Mouse (Mus musculus) adrenal gland, adult 8-10 months (tissue): ENCODE results near the gene St6galnac3. TPM values are rescaled to one million over a fixed set of nuclear protein-coding genes. Genes with fewer than 3 reads are reported as not detected.
A peak's percentile ranks its signal among the peaks of the same experiment; 100 is the strongest.
"Not testable (repeated sequence)": the region's sequence is repeated elsewhere in the genome, so short reads cannot be mapped to it uniquely, and the experiment has no call there.

Source experiments
- DNase-seq: peaks from one replicate; pipeline ENCODE4 v3.0.0; 2022
- total RNA-seq, 4 experiments: library from RNA; stranded (reverse); gene quantifications; 2 replicates each; pipeline ENCODE4 v1.2.4; 2022

The St6galnac3 gene
- total RNA-seq: 10 to 100 TPM in 3 of 4 experiments, 1 to 10 TPM in 1; 7.7 to 25.4 (median 16.9) TPM

DNA sequence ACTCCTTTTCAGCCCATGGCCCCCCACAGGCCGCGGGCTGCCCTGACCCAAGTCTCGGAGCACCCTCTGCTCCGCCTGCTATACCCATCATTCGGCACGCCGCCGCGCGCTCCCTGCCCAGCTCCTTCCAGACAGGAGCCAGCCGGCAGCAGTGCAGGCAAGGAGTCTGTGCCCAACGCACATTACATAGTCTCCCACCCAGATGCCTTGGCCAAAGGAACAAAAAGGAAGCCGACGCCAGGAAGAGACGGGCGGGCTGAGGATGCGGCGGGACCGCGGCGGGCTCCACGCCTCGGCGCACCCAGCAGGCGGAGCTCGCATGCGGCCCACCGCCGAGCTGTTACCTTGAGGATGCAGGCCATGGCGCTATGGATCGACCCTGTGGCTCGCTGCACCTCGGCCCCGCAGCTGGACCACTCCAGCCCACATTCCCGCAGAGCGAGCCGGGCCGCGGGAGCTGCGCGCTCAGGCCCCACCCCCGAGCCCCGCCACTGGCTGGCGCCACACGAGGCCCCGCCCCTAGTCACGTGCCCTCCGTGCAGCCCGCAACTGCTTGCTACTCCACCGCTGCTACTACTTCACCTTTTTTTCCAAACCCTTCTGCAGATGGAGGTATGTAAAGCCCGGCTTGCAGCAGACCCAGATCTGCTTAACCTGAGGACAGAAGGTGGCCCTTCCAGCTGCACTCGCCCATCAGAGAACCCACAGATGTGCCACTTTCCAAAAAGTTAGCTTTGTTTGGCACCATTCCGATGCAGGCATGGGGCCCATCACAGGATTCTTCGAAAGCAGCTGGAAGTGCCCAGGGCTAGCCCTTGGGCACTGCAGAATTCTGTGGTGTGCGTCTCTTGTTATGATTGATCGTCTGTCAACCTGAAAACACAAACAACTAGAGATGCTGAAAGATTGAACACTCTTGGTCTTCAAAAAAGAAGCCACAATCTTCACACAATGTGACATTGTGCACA, at the start of gene St6galnac3:
Gene St6galnac3, minus strand, starts transcription at position 474 of the 968 bp plus-strand sequence.
- DNase-seq: peak; percentile 68

DNA sequence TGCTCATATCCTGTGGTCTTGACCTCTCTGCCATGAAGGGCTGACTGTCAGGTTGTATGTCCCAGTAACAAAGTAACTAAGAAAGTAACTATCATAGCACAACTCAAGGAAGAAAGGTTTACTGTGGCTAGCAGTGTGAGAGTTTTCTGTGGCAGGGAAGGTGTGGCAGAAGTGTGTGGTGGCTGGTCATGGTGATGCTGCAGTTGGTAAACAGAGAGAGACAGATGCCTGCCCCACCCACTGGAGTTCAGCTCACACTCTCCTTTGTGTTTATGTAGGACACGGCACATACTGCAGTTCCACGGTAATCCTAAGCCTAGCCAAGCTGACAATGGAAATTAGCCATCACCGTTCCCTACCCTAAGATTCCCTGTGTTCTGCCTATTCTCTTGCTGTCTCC, 49.6 kb upstream of the St6galnac3 start:
- no peak for DNase-seq

DNA sequence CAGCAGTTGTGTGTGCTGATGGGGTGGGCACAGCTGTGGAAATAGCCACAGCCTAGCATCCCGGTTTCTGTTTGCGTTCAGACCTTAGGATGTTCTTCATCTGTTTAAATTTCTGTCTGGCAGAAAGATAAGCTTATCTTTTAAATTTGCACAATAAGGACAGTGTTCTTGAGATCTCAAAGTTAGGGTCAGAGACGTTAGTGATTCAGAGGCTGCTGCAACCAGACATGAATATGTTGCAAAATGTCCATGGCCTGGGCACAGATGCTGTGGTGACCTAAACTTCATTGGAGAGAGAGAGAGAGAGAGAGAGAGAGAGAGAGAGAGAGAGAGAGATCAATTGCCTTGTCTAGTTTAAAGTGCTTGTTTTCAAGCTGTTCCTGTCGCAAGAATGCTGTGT, 46.5 kb upstream of the St6galnac3 start:
- DNase-seq: peak; percentile 11

DNA sequence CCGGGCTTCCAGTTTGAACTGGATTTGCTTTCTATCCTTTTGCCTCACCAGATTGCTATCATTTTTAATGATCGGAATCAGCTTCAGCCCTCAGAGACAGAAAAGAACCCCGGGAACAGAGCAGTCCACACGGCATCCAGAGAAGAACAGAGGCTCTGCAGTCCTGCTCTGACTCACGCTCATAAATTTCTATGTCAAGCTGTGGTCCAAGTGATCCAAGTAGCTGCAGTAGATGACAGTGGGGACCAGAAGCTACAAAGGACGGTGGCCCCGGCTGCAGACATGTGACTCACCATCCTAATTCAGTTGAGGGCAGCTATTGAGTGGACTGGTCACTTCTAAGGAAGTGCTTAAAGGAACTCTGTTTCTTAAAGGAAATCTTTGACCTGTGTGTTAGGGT, 45.6 kb upstream of the St6galnac3 start:
- DNase-seq: peak; percentile 26

DNA sequence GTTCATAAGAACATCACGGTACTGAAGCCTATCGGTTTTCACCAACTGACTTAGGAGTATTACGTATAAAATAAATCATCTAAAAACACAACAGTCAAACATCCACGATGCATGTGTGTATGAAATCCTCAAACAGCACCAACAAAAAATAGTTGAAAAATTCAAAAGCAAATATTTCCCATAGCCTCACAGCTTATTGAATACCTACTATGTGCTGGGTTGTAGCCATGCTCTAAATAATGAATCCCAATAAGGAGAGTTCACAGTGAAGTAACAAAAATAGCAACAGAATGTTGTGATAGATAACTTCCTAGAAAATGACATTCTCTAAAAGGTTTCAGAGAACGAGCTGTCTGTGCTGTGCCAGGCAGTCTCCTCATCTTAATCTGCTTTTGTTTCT, 44.2 kb upstream of the St6galnac3 start:
- DNase-seq: no peak

DNA sequence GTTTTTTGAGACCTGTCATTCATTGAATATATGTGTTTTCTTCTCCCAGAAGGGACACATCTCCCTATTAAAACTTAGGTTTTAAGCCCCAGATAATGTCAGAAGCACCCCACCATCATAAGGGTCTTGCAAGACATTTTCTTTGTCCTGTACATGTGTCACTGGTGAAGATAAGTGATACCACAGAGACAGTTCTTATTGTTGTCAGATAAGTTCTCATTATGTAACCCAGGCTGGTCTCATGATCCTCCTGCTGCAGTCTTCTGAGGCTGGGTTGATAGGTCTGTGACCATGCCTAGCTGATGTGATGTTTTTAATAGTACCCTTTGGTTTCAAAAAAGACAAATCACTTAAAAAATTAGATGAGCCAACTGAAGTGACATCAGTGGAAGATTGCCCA, 40.2 kb upstream of the St6galnac3 start:
- DNase-seq: no peak

DNA sequence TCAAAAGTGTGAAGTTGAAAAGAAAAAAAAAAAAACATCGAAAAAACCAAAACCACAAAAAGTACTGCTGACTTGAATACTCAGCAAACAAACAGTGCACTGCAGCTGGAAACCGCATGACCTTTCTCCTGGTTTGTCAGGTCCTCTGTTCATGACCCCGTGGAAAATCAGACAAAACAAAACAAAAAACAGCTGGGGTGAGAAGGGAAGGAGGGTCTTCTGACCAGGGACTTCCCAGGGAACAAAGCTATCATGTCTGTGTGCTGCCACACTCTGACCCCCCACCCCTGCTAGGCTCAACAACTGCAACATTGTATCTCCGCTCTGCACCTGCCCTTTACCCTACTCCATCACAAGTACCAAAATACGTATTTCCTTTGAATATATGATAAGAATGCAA, 39.8 kb upstream of the St6galnac3 start:
- no peak for DNase-seq

DNA sequence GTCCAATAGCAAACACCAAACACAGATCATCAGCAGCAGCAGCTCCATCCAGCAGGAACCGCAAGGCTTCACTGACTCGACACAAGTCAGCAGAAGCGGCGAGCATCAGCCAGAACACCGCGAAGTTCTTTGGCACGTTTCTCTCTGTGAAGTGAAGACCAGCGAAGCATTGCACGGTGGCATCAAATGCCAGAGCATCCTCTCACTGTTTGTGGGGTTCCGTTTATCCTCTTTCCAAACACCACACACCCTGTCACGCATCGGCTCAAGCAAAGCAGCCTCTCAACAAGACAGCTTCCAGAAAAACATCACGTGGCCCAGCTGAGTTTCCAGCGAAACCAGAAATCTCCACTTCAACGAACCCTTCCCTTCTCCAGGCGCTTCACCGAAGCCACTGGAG, 36.2 kb upstream of the St6galnac3 start:
- no peak for DNase-seq

DNA sequence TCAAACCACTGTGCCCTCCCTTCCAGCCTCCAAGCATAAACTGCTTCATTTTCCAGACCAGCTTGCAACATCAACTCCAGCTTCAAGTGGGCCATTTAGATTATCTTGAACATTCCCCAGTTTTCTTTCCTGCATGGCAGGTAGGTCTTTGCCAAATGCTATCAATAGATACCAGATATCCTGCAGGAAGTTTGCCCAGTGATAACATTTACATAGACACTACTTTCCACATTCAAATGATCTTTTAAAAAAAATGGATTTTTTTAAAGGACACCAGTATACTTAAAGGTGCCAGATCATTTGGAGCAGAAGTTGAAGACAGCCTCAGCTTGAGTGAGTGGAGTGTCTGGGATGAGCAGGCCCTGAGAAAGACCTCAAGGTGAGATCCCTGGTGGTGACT, 34.3 kb upstream of the St6galnac3 start:
- no peak for DNase-seq

DNA sequence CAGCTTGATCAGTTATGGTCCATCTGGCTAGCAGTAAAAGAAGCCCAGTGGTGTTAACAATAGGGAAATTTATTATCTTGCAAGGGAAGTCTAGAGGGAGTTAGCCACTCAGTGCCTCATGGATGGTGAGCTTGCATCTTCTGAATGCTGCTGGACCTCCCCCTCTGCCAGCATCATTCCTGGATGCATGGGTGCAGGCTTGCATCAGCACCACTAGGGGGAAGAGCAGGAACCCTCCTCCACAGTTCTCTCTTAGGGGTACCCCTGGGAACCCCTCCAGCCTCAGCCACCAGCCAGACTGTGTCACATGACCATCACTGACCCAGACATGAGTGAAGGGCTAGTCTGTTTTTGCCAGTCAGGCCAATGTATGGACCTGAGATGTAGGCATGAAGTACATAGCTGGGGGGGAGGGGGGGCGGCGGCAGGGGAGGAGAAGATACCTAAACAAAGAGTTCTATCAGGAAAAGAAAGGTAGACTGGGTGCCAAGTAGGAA, 31.6 kb upstream of the St6galnac3 start:
- DNase-seq: no peak

DNA sequence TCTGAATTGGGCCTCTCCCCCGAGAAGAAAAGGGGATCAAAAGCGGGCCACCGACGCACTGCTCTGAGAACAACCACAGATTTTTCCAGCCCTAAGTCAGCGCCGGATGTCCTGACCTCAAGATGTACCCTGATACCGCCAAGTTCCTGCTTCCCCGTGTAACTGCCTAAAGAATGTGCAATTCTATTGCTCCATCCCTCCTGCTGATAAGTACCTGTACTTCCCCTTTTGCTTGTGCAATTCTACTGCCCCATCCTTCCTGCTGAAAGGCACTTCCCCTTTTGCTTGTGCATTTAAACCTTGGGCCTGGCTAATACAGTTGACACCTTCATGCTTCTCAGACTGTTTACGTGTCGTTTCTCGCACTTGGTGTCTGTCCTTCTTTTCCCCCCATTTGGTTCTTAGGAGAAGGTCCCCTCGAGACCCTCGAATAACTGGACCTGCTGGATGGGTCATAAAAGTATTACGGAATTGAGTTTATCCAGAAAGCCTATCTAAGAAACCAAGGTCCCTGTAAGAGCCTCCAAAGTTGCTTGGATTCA, 30.9 kb upstream of the St6galnac3 start:
- DNase-seq: not testable (repeated sequence)

DNA sequence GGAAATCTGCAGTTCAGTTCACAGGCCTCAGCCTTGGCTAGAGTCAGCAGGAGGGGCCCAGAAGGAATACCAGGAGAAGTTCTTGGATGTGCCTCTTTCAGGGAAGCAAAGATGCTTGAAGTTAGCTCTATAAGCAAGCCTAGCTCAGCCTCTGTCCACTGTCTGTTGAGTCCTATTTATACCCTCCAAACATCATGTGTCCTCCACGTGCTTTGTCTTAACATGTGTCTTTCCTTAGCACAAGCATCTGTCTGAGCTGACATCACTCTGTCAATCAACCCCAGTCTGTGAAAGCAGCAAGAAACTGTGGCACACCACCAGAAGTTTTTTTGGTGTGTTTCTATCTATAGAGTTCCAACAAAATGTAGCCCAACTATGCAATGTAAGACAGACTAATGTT, 26.5 kb upstream of the St6galnac3 start:
- DNase-seq: no peak

DNA sequence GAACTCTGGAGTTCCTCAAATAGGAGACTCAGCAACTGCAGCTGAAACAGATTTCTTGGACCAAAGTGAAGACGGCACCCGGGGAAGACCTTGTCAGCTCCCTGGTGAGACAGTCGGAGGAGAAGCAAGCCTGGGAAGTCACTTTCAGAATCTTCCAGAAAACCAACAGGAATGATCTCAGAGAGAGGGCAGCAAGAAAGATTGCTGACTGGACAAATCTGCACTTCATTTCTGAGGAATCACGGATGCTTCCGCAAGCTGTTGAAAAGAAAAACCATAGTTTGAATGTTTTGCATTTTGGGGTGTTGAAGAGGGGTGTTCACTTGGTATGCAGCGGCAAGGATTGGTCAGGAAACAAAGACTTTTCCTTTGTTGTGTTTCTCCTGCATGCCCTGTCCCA, 24.4 kb upstream of the St6galnac3 start:
- no peak for DNase-seq

DNA sequence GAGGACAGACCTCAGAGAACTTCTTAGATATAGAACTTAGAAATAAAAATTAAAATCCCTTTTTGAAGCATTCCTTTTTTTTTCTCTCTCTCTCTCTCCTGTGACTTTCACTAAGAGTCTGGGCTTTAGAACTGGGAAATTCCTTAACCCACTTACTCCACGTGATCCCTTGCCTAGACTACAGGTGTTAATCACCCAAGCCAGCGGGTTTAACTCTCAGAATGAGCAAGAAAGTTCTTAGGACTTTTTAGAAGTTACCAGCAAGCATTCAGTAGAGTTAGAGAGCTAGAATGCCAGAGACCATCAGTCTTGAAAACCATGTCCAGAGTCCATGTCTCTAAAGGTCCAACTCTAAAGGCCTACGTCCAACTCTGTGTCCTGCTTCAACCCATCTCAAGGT, 23.3 kb upstream of the St6galnac3 start:
- no peak for DNase-seq

DNA sequence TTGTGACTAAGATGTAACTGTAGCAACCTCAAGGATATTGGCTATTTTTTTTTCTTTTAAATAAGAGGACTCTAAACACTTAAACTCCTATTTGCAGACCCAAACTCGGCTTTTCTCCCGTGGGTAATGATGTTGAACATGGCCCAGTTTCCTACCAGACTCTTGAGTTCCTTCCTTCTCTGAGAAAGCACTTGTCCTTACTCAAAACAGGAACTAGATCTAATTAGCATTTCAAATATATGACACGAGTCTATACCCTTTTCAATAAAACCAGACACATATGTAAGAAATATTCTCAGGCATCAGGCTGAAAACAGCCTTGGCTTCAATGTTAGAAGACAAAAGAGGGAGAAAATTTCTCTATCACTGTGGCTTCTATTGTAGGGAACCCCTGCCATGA, 20.1 kb upstream of the St6galnac3 start:
- no peak for DNase-seq

DNA sequence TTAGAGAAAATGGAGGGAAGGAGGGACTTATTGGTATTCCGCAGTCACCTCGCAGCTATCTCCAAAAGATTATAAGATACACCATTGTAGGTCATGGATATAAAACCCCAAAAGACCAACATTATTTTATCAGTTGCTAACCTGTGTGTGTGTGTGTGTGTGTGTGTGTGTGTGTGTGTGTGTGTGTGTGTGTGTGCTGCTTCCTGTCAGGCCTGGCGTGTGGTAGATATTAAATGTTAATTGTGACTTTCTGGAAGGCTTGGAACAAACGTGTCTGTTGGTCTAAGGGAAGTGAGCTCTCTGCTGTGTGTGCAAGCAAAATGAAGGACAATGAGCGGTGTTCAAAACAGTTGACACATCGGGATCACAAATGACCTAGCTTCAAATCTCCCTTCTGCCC, 19.5 kb upstream of the St6galnac3 start:
- DNase-seq: no peak

DNA sequence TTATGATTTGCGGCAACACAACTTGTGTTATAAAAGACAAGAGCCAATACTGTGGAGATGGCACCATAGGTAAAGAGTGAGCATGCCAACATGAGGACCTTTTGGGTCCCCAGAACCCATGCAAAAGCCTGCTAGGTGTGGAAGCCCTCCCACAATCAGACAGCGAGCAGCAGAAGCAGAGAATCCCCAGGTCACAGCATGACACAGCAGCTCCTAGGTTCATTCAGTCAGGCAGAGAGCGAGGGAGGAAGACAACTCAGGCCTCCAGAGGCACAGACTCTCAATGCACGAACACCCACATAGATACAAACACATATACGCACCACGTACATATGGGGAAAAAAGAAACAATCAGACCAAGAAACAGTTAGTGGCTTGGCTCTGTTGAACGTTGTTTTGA, 16.8 kb upstream of the St6galnac3 start:
- no peak for DNase-seq

DNA sequence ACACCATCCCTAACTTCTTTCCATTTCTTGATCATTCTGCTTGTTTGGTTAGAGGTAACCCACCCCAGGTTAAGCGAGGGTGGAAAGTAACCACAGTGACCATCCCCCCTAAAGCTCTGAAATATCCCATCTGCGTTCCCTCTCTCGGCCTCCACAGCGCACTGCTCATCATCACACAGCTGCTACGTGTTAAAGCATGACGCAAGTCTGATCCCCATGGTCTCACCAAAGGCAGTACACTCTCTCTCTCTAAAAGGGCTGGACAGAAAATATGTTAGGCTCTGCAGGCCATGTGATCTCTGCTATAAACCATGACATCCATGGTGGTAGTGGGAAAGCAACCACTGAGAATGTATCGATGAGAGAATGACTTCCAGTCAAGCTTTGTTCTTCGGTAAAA, 14.4 kb upstream of the St6galnac3 start:
- DNase-seq: no peak

DNA sequence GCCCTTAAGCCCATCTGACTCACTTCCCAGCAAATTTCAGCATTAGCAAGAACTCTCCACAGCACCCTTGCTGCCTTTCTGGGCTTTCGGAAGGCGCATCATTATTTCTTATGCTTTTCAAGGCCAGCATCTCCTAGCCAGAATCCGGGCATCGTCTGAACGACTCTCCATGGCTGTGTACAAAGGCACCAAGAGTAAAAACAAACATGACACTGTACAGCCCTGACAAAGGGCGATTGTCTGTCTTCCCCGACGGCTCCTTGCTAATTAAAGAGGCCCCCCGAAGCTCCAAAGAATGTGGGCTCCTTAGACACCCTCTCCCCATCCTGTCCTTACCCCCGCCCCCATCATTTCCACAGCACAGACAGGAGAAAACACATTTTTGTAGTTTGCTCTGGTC, 13.4 kb upstream of the St6galnac3 start:
- no peak for DNase-seq

DNA sequence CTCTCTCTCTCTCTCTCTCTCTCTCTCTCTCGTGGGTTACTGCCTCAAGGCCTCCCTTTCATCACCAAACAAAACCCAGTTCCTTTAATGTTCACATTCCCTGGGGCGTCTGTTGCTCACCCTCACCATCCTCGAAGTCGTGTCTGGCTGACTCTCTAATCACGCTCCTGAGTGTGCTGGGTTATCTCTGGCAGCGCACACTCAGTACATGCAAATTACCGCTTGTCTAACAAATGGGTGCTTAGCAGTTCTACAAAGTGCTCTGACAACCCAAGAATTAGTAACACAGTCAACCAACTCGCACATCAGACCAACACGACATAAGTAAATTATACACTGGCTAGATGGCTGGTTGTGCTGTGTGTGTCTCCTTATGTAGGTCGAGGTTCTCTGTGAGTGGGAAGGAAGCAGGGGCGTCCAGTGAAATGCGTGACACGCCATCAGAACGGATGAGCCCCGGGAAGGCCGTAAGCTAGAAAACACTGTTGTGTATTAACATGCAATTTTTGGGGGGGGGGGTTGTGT, 11.8 kb upstream of the St6galnac3 start:
- DNase-seq: no peak

DNA sequence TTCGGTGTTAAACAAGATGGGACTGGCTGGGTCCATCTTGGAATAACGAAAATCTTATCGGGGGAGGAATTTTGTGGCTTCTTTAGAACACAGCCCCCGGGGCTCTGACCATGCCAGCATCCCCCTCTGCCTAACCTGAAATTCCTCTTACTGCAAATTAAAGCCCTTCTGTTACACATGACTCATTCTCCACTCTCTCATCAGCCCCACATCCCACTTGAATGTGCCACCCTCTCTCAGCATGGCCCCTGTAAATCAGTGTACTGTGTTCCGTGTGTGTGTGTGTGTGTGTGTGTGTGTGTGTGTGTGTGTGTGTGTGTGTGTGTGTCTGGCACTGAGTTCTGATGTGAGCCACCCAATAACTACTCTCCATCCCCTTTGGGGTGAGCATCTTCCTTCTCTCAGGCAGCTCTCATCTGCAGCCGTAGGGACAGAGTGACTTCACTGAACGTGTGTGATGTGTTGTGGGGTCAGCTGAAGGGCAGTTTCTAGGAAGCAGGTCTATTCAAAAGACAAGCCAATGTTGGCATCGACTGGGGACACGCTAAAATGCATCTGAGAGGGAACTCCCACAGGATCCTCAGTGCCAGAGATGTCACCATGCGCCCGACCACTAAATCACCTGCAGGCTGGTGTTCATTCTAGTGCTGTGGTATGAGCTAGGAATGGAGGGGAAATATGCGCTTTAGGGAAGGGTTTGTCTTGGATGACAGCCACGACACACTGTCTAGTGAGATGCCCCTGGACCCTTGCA, 11.0 kb upstream of the St6galnac3 start:
- no peak for DNase-seq

DNA sequence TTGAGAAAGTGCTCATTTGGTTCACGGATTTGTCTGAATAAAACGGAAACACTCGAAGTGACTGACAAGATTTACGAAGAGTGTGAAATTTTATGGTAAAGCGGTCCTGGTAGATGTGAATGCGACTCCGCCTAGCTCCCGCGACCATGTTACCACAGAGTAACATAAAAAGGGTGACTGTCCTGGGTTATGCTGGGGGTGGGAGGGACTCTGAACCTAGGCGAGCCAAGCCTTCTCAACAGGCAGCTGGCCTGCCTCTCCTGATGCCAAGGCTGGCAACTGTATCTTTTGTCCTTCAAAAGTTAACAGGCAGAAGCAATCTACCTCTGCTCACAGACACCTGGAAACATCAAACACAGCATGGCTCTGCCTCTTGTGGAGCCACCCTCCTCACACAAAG, 9.8 kb upstream of the St6galnac3 start:
- no peak for DNase-seq
